Comparison of ENCODE assay signal across 22 mouse cellular contexts in the genomic region with DNA sequence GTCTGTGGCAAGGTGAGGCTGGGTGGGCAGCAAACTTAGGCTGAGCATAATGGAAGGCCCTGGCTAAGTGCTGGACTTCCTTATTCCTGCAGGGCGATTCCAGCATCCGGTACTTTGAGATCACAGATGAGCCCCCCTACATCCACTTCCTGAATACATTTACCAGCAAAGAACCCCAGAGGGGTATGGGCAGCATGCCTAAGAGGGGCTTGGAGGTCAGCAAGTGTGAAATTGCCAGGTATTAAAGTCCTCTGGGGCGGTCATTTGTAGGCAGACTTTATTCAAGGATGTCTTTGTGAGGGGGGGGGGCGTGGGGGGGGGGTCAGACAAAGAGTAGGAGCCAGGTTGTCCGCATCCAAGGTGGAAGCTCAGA. TPM values are rescaled to one million over a fixed set of nuclear protein-coding genes. Genes with fewer than 3 reads are reported as not detected.
DNase-seq lines count a peak whose midpoint lies in the region; ATAC-seq and TF ChIP-seq lines count a peak whose summit lies in the region.
"Had no signal": no experiment of that assay in that cellular context is flagged by ENCODE, and none has a peak within 500 bp of the region (broad histone marks: within the 10 kb centered on the region; RNA-seq: fewer than 3 reads in every experiment).

No protein-coding gene starts in this region.

- TF ChIP-seq EP300 in heart, adult 2 months (IDR thresholded peaks at IDR 0.05; ENCODE audit: insufficient read depth, low read depth, low read length), result no peak

- H3K27ac ChIP-seq in heart, embryonic 12.5 days (ENCODE audit: poor library complexity, severe bottlenecking), result no peak overlapping the region
- H3K27ac ChIP-seq in heart, adult 2 months, result no peak overlapping the region
- H3K27ac ChIP-seq: embryonic facial prominence, embryonic 10.5 days; embryonic facial prominence, embryonic 12.5 days; forebrain, embryonic 10.5 days; forebrain, embryonic 12.5 days had no signal

- TF ChIP-seq POLR2A in heart, adult 2 months (IDR thresholded peaks at IDR 0.05; ENCODE audit: insufficient read depth, low read depth, low read length), result no peak

- 72% methylated on average over 5 of the region's 5 CpGs for WGBS in heart, embryonic 12.5 days
- 67% methylated on average over 5 of the region's 5 CpGs for WGBS in heart, adult 2 months

- peak overlapping the region; percentile 7; the same call in 1 of the 2 replicates for H3K9ac ChIP-seq in heart, embryonic 12.5 days
- no peak overlapping the region for H3K9ac ChIP-seq in heart, adult 2 months (ENCODE audit: low read depth, low read length)
- H3K9ac ChIP-seq: embryonic facial prominence, embryonic 12.5 days; forebrain, embryonic 12.5 days had no signal

- no peak overlapping the region for H3K4me2 ChIP-seq in heart, embryonic 12.5 days
- H3K4me2 ChIP-seq: embryonic facial prominence, embryonic 12.5 days; forebrain, embryonic 12.5 days had no signal

- DNase-seq in heart, adult 11 months, result peak; percentile 91
- DNase-seq in heart, adult 8-10 months (ENCODE audit: low spot score), result no peak
- no peak for DNase-seq in heart, adult 2 months
- DNase-seq: adrenal gland, adult 8-10 months; adrenal gland, postnatal 14 days; cerebellum, adult 11-12 months; cerebellum, postnatal 25 days had no signal

- no peaks in the 10 kb centered on the region for H3K27me3 ChIP-seq in heart, embryonic 12.5 days (replicated peaks)
- H3K27me3 ChIP-seq in heart, adult 2 months (ENCODE audit: control insufficient read depth, insufficient read depth, low read length), result no peaks in the 10 kb centered on the region
- H3K27me3 ChIP-seq in E14TG2a.4 (ENCODE audit: insufficient read depth, low read length), result no peaks in the 10 kb centered on the region
- H3K27me3 ChIP-seq: embryonic facial prominence, embryonic 12.5 days; forebrain, embryonic 12.5 days; Patski had no signal

- peaks cover 57% of the 10 kb centered on the region for H3K4me1 ChIP-seq in heart, embryonic 12.5 days (replicated peaks)
- H3K4me1 ChIP-seq in heart, adult 2 months (ENCODE audit: control insufficient read depth, insufficient read depth, low read length), result peaks cover 10% of the 10 kb centered on the region
- peaks cover 95% of the 10 kb centered on the region for H3K4me1 ChIP-seq in E14TG2a.4 (replicated peaks; ENCODE audit: low read depth, low read length)

- H3K79me2 ChIP-seq in heart, adult 2 months (replicated peaks; ENCODE audit: control insufficient read depth, insufficient read depth, low read length), result no peaks in the 10 kb centered on the region

- no peak overlapping the region for H3K4me3 ChIP-seq in heart, embryonic 12.5 days
- H3K4me3 ChIP-seq in heart, adult 2 months, result no peak overlapping the region
- peak overlapping the region; percentile 87; the same call in 1 of the 2 replicates for H3K4me3 ChIP-seq in E14TG2a.4 (replicated peaks; ENCODE audit: low read length)
- H3K4me3 ChIP-seq: embryonic facial prominence, embryonic 10.5 days; embryonic facial prominence, embryonic 12.5 days; forebrain, embryonic 10.5 days; forebrain, embryonic 12.5 days had no signal

- intact Hi-C loops in heart, adult 2 months (cut with DNase I), result no loop called here

- no peak for ATAC-seq in heart, embryonic 12.5 days (ENCODE audit: insufficient number of reproducible peaks, low FRiP score)
- no peak for ATAC-seq in erythroid progenitor cell, adult 5-6 weeks (replicated peaks; ENCODE audit: low FRiP score, poor library complexity, severe bottlenecking)
- ATAC-seq: activated CD4-positive, CD25-positive, alpha-beta regulatory T cell, adult 4 months; forebrain, embryonic 14.5 days; forebrain, embryonic 16.5 days; Patski had no signal

- H3K9me3 ChIP-seq in heart, embryonic 12.5 days (replicated peaks), result no peaks in the 10 kb centered on the region
- no peaks in the 10 kb centered on the region for H3K9me3 ChIP-seq in E14TG2a.4 (ENCODE audit: low read length)
- H3K9me3 ChIP-seq: embryonic facial prominence, embryonic 10.5 days; embryonic facial prominence, embryonic 12.5 days; forebrain, embryonic 10.5 days; forebrain, embryonic 12.5 days; G1E had no signal

- H3K36me3 ChIP-seq in heart, embryonic 12.5 days, result peaks cover 52% of the 10 kb centered on the region
- H3K36me3 ChIP-seq in heart, adult 2 months (ENCODE audit: control insufficient read depth, insufficient read depth, low read length), result no peaks in the 10 kb centered on the region
- peaks cover 58% of the 10 kb centered on the region for H3K36me3 ChIP-seq in E14TG2a.4 (ENCODE audit: insufficient read depth, low read length)

- no peak for TF ChIP-seq CTCF in heart, adult 2 months (IDR thresholded peaks at IDR 0.05)
- no peak for TF ChIP-seq CTCF in E14TG2a.4 (conservative IDR thresholded peaks at IDR 0.05; ENCODE audit: low read length)

RNA-seq across cellular contexts. Expression of a gene that starts 1.9 kb away (rescaled TPM):
- 1 to 10 TPM in 3 of 4 experiments, under 1 TPM in 1; 0.73 to 2.4 (median 1.3) TPM for total RNA-seq in heart, adult 8-10 months (2022)
- 0.73 and 1.1 TPM in 2 replicates for polyA plus RNA-seq in heart, embryonic 12.5 days (2016; fragmentation: Nextera tagmentation; extraction: Ambion mirVana)
- 1 to 10 TPM; 1.1 to 1.7 TPM for total RNA-seq in heart, adult 2 months (2021)
- 2.2 and 6.4 TPM in 2 replicates for polyA plus RNA-seq in heart, adult 2 months (2012; rRNA removed)
- total RNA-seq in erythroid progenitor cell, adult 5-6 weeks (2015; ENCODE audit: low replicate concordance), result 66.3 and 73.4 TPM in 2 replicates
- total RNA-seq in erythroid progenitor cell, adult 5-6 weeks (2017; ENCODE audit: low replicate concordance), result 14.4 and 38.8 TPM in 2 replicates
- polyA plus RNA-seq: embryonic facial prominence, embryonic 10.5 days; forebrain, embryonic 10.5 days; forebrain, embryonic 16.5 days had no signal

RNA-seq across cellular contexts. Expression of a gene that starts 3.1 kb away (rescaled TPM):
- total RNA-seq in heart, adult 8-10 months (2022), result 10 to 100 TPM; 34.9 to 55.9 (median 42.8) TPM
- 115 and 122 TPM in 2 replicates for polyA plus RNA-seq in heart, embryonic 12.5 days (2016; fragmentation: Nextera tagmentation; extraction: Ambion mirVana)
- total RNA-seq in heart, adult 2 months (2021), result 10 to 100 TPM; 43.9 to 45.1 TPM
- polyA plus RNA-seq in heart, adult 2 months (2012; rRNA removed), result 83.3 and 95.0 TPM in 2 replicates
- 68.3 and 83.3 TPM in 2 replicates for total RNA-seq in erythroid progenitor cell, adult 5-6 weeks (2015; ENCODE audit: low replicate concordance)
- total RNA-seq in erythroid progenitor cell, adult 5-6 weeks (2017; ENCODE audit: low replicate concordance), result 8.5 and 48.9 TPM in 2 replicates

RNA-seq across cellular contexts. Expression of a gene that starts 7.6 kb away (rescaled TPM):
- not detected for total RNA-seq in heart, adult 8-10 months (2022)
- 0.13 TPM in 1 of 2 replicates, not detected in the other for polyA plus RNA-seq in heart, embryonic 12.5 days (2016; fragmentation: Nextera tagmentation; extraction: Ambion mirVana)
- total RNA-seq in heart, adult 2 months (2021), result not detected
- polyA plus RNA-seq in heart, adult 2 months (2012; rRNA removed), result 0.21 TPM in 1 of 2 replicates, not detected in the other
- not detected in 2 replicates for total RNA-seq in erythroid progenitor cell, adult 5-6 weeks (2015; ENCODE audit: low replicate concordance)
- total RNA-seq in erythroid progenitor cell, adult 5-6 weeks (2017; ENCODE audit: low replicate concordance), result not detected in 2 replicates
- polyA plus RNA-seq: embryonic facial prominence, embryonic 12.5 days; embryonic facial prominence, embryonic 14.5 days; forebrain, embryonic 10.5 days had no signal

RNA-seq across cellular contexts. Expression of a gene that starts 11.7 kb away (rescaled TPM):
- 10 to 100 TPM; 15.6 to 17.9 (median 17.0) TPM for total RNA-seq in heart, adult 8-10 months (2022)
- polyA plus RNA-seq in heart, embryonic 12.5 days (2016; fragmentation: Nextera tagmentation; extraction: Ambion mirVana), result 52.9 and 55.7 TPM in 2 replicates
- 10 to 100 TPM; 14.7 to 18.2 TPM for total RNA-seq in heart, adult 2 months (2021)
- polyA plus RNA-seq in heart, adult 2 months (2012; rRNA removed), result 29.5 and 32.9 TPM in 2 replicates
- 39.8 and 52.3 TPM in 2 replicates for total RNA-seq in erythroid progenitor cell, adult 5-6 weeks (2015; ENCODE audit: low replicate concordance)
- total RNA-seq in erythroid progenitor cell, adult 5-6 weeks (2017; ENCODE audit: low replicate concordance), result 21.4 and 34.8 TPM in 2 replicates

RNA-seq across cellular contexts. Expression of a gene that starts 11.9 kb away (rescaled TPM):
- not detected for total RNA-seq in heart, adult 8-10 months (2022)
- polyA plus RNA-seq in heart, embryonic 12.5 days (2016; fragmentation: Nextera tagmentation; extraction: Ambion mirVana), result not detected in 2 replicates
- under 1 TPM in 1 of 2 experiments, not detected in 1; 0.05 TPM for total RNA-seq in heart, adult 2 months (2021)
- 0.12 TPM in 2 replicates for polyA plus RNA-seq in heart, adult 2 months (2012; rRNA removed)
- 1.1 TPM in 1 of 2 replicates, not detected in the other for total RNA-seq in erythroid progenitor cell, adult 5-6 weeks (2015; ENCODE audit: low replicate concordance)
- not detected in 2 replicates for total RNA-seq in erythroid progenitor cell, adult 5-6 weeks (2017; ENCODE audit: low replicate concordance)
- total RNA-seq: adrenal gland, adult 18-20 months; adrenal gland, postnatal 14 days had no signal
- polyA plus RNA-seq: activated CD4-positive, CD25-positive, alpha-beta regulatory T cell, adult 4 months; C2C12; embryonic facial prominence, embryonic 10.5 days; embryonic facial prominence, embryonic 12.5 days; forebrain, embryonic 10.5 days; forebrain, embryonic 12.5 days; forebrain, embryonic 14.5 days; forebrain, embryonic 16.5 days; G1E; Patski had no signal

Comparison
In these comparisons a context has a peak if more than half of its experiments do, and no peak if none do; other contexts are left out.
1. RNA of a gene that starts 1.9 kb away (total RNA-seq): 14.4 to 73.4 TPM in erythroid progenitor cell, adult 5-6 weeks; 1.1 to 1.7 TPM in heart, adult 2 months and 0.73 to 2.4 TPM in heart, adult 8-10 months; every median in the first group is over 4 times any median in the second.